Mouse (Mus musculus) liver, embryonic 16.5 days (tissue): ENCODE results near the gene Zfp704. TPM values are rescaled to one million over a fixed set of nuclear protein-coding genes. Genes with fewer than 3 reads are reported as not detected.

Source experiments
- ATAC-seq: fragments of 200-750 bp; cut with Nextera tagmentation; 2 replicates; pipeline ENCODE4 v1.8.0; 2017; ENCODE audit warnings: low read depth, mild to moderate bottlenecking, moderate number of reproducible peaks, moderate library complexity
- H3K27ac ChIP-seq: fragments of 300-500 bp; sonication (generic); 2 replicates; pipeline ENCODE4 v1.5.1; 2014; ENCODE audit warnings: mild to moderate bottlenecking, low read length
- H3K27me3 ChIP-seq: fragments of 300-500 bp; sonication (generic); 2 replicates; pipeline ENCODE4 v1.6.1; 2014; ENCODE audit warnings: low read depth, low read length, mixed read lengths; ENCODE audit not compliant: control insufficient read depth, insufficient read depth
- H3K36me3 ChIP-seq: fragments of 300-500 bp; sonication (generic); 2 replicates; pipeline ENCODE4 v1.6.1; 2014; ENCODE audit warnings: mild to moderate bottlenecking; ENCODE audit not compliant: control insufficient read depth, insufficient read depth
- H3K4me1 ChIP-seq: fragments of 300-500 bp; sonication (generic); 2 replicates; pipeline ENCODE4 v1.6.1; 2014; ENCODE audit warnings: low read depth, low read length, mixed read lengths; ENCODE audit not compliant: control insufficient read depth
- H3K4me2 ChIP-seq: fragments of 300-500 bp; sonication (generic); 2 replicates; pipeline ENCODE4 v1.6.1; 2014; ENCODE audit warnings: low read depth, low read length, mixed read lengths
- H3K4me3 ChIP-seq: fragments of 300-500 bp; sonication (generic); 2 replicates; pipeline ENCODE4 v1.5.1; 2014; ENCODE audit warnings: low read depth, mild to moderate bottlenecking, low read length
- H3K9ac ChIP-seq: fragments of 300-500 bp; sonication (generic); 2 replicates; pipeline ENCODE4 v1.6.1; 2014; ENCODE audit warnings: low read depth, low read length
- H3K9me3 ChIP-seq: fragments of 300-500 bp; sonication (generic); replicated peaks from 2 replicates; pipeline ENCODE4 v1.6.1; 2016; ENCODE audit warnings: low read length; ENCODE audit not compliant: control insufficient read depth
- WGBS: fragments of 180-500 bp; shearing (Covaris S2); extraction: QIAGEN DNeasy Blood & Tissue Kit; methylation state at CpG from one replicate; pipeline ENCODE4 v1.1.7; 2014; ENCODE audit not compliant: insufficient replicate concordance; 5-methylcytosine and 5-hydroxymethylcytosine counted together
- polyA plus RNA-seq: library from polyadenylated mRNA; unstranded; fragments of >200 nt; fragmentation: Nextera tagmentation; extraction: Ambion mirVana; gene quantifications from 2 replicates; pipeline ENCODE4 v1.2.1, GENCODE M21; 2015

Zfp704 gene
- polyA plus RNA-seq, 1 experiment from 2014 or later: 0.97 TPM

DNA sequence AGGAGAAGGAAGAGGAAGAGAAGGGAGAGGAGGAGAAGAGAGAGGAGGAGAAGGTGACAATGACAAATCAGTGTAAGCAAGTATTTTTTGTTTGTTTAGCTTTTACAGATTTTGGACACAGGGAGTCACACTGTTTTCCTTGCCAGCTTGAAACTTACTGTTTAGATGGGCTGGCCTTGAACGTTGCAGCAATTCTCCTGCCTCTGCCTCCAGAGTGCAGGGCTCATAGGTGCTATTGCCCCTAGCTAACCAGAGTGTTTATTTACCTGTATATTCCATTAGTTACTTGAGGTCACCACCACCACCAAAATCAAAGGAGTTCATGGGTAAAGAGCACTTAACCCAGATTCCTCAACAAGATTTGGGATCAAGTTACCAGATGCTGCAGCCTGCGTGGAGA, 132.5 kb downstream of the Zfp704 start:
- Histone ChIP-seq H3K9ac (no peak overlapping the region), H3K4me1 (no peaks in the 10 kb centered on the region), H3K4me3 (no peak overlapping the region), H3K27me3 (no peaks in the 10 kb centered on the region), H3K27ac (no peak overlapping the region), H3K36me3 (no peaks in the 10 kb centered on the region), H3K4me2 (no peak overlapping the region), H3K9me3 (no peaks in the 10 kb centered on the region)
- ATAC-seq: no peak
- WGBS: 65% methylated on average over 2 of the region's 2 CpGs

DNA sequence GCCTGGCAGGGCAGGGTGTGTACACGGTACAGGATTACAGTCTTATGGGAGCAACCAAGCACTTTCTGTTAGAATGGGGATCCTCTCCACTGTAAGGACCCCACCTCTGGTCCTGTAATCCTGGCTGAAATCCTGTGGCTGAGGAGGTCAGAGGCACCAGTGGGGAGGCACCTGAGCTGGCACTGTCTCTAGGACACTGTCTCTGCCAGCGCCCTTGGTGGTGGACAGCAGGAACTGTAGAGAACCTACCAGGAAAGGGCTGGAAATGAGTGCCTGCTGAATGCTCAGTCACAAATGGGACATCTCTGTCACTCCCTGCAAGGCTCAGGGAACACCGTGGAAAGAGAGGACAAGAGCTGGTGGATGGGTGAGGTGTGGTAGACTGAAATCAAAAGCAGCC, 133.5 kb downstream of the Zfp704 start:
- H3K9me3 ChIP-seq: no peaks in the 10 kb centered on the region
- WGBS: 75% methylated on average over 3 of the region's 3 CpGs

DNA sequence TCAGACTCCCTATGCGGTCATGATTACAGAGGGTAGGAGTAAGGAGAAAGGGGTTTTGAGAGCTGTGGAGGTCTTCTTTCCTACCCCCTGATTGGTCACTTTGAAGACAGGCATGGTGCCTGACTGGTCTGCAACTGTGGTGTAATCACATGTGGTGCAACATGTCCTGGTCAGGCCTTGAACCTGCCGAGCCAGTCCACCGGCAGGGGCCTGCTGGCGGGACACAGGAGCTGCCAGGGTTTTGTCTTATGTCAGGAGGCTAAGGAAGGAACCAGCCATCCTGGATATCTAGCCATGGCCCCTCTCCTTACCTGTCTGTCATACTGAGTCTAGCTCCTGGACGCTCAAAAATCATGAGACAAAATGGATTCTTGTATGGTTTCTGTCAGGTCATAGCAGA, 134.4 kb downstream of the Zfp704 start:
- Histone ChIP-seq H3K27ac (no peak overlapping the region), H3K27me3 (no peaks in the 10 kb centered on the region), H3K36me3 (no peaks in the 10 kb centered on the region; the same call in 1 of the 2 replicates), H3K9me3 (no peaks in the 10 kb centered on the region), H3K4me2 (no peak overlapping the region), H3K9ac (no peak overlapping the region), H3K4me1 (no peaks in the 10 kb centered on the region), H3K4me3 (no peak overlapping the region)
- ATAC-seq: no peak
- whole genome bisulfite sequencing: 73% methylated on average over 5 of the region's 5 CpGs

More for the DNA sequence above, 133.5 kb downstream of the Zfp704 start:
- no peak overlapping the region for H3K9ac ChIP-seq
- ATAC-seq: no peak
- no peak overlapping the region for H3K4me2 ChIP-seq
- no peaks in the 10 kb centered on the region for H3K36me3 ChIP-seq
- H3K27ac ChIP-seq: no peak overlapping the region
- H3K4me3 ChIP-seq: no peak overlapping the region
- H3K27me3 ChIP-seq: no peaks in the 10 kb centered on the region
- no peaks in the 10 kb centered on the region for H3K4me1 ChIP-seq

- Histone ChIP-seq H3K9ac (no peak overlapping the region), H3K4me2 (no peak overlapping the region), H3K27me3 (no peaks in the 10 kb centered on the region), H3K9me3 (no peaks in the 10 kb centered on the region), H3K36me3 (no peaks in the 10 kb centered on the region; the same call in 1 of the 2 replicates), H3K4me3 (no peak overlapping the region), H3K27ac (no peak overlapping the region), H3K4me1 (no peaks in the 10 kb centered on the region; the same call in 1 of the 2 replicates)
- WGBS: 75% methylated on average over 6 of the region's 6 CpGs
- no peak for ATAC-seq
Observed at GRCm38 (mm10) chr3:9474331-9474730, 135.6 kb downstream of the Zfp704 start.

DNA sequence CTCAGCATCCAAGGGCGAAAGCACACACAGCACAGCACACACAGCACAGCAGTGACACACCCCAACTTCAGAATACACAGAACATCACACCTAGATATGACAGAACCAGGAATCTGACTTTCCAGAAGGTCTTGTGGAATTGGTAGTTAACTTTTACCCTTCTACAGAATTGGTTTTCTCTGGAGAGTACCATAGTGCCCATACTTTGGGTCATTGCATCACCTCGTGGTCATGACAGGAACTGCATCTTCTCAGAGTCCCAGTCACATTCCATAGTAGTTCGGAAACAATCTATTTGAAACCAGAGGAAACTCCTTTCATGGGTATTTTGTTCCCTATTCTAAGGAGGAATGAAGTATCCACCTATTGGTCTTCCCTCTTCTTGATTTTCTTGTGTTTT, 143.6 kb downstream of the Zfp704 start:
- Histone ChIP-seq H3K36me3 (no peaks in the 10 kb centered on the region; the same call in 1 of the 2 replicates), H3K4me2 (no peak overlapping the region), H3K27ac (no peak overlapping the region), H3K9ac (no peak overlapping the region), H3K4me3 (no peak overlapping the region), H3K9me3 (no peaks in the 10 kb centered on the region), H3K4me1 (no peaks in the 10 kb centered on the region; the same call in 1 of the 2 replicates), H3K27me3 (no peaks in the 10 kb centered on the region)
- 40% methylated on average over 3 of the region's 3 CpGs for WGBS
- ATAC-seq: no peak

DNA sequence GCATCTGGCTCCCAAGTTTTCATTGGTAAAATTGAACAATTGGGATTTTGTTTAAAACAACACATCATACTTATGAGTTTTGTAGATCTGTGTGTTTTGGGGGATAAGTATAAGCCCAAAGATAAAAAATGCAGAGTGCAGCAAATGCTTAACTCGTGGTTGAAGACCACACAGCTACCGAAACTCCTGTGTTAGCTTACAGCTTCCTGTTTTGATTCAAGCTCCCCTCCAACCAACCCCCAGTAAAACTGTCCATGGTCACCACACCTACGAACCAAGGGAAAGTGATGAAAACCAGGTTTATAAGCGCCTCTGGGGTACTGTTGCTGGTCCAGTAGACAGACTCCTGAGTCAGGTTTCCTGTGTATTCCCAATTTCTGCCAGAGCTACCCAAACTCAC, 144.2 kb downstream of the Zfp704 start:
- no peaks in the 10 kb centered on the region; the same call in 1 of the 2 replicates for H3K4me1 ChIP-seq
- WGBS: 47% methylated on average over 4 of the region's 4 CpGs
- no peak for ATAC-seq
- H3K27me3 ChIP-seq: no peaks in the 10 kb centered on the region
- H3K4me2 ChIP-seq: no peak overlapping the region
- H3K9ac ChIP-seq: no peak overlapping the region
- H3K36me3 ChIP-seq: no peaks in the 10 kb centered on the region; the same call in 1 of the 2 replicates
- no peak overlapping the region for H3K4me3 ChIP-seq
- no peak overlapping the region for H3K27ac ChIP-seq
- no peaks in the 10 kb centered on the region for H3K9me3 ChIP-seq

- Histone ChIP-seq H3K9me3 (no peaks in the 10 kb centered on the region), H3K4me3 (no peak overlapping the region), H3K27ac (no peak overlapping the region), H3K4me2 (no peak overlapping the region), H3K36me3 (no peaks in the 10 kb centered on the region), H3K27me3 (no peaks in the 10 kb centered on the region), H3K4me1 (no peaks in the 10 kb centered on the region), H3K9ac (no peak overlapping the region)
- ATAC-seq: no peak
- 82% methylated on average over 5 of the region's 5 CpGs for WGBS
Observed at GRCm38 (mm10) chr3:9461660-9462059, 148.2 kb downstream of the Zfp704 start.

DNA sequence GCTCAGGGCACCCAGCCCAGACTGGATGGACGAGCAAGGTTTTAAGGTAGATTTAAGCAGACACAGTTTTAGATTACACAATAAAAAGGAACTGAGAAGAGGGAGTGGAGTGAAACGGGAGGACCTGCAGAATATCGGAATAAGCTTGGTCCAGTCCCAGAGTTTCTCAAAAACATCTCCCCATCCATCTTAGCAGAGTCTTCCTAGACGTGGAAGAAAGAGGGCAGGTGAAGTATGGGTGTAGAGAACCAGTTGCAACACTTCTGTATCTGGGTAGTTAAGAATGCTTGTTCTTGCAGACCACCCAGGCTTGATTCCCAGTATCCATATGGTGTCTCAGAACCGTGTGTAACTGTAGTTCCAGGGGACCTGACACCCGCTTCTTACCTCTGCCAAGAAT, 149.6 kb downstream of the Zfp704 start:
- no peak overlapping the region for H3K4me2 ChIP-seq
- WGBS: 60% methylated on average over 6 of the region's 6 CpGs
- H3K27me3 ChIP-seq: no peaks in the 10 kb centered on the region
- H3K4me3 ChIP-seq: no peak overlapping the region
- no peaks in the 10 kb centered on the region for H3K36me3 ChIP-seq
- H3K4me1 ChIP-seq: no peaks in the 10 kb centered on the region
- no peak overlapping the region for H3K9ac ChIP-seq
- no peaks in the 10 kb centered on the region for H3K9me3 ChIP-seq
- no peak for ATAC-seq
- H3K27ac ChIP-seq: no peak overlapping the region

GRCm38 (mm10) chr3:9456380-9456890, 153.4 kb downstream of the Zfp704 start:
- 59% methylated on average over 10 of the region's 10 CpGs for WGBS
- H3K27ac ChIP-seq: no peak overlapping the region
- H3K36me3 ChIP-seq: no peaks in the 10 kb centered on the region
- H3K9ac ChIP-seq: no peak overlapping the region
- H3K4me3 ChIP-seq: no peak overlapping the region
- H3K4me1 ChIP-seq: no peaks in the 10 kb centered on the region; the same call in 1 of the 2 replicates
- H3K4me2 ChIP-seq: no peak overlapping the region
- H3K9me3 ChIP-seq: no peaks in the 10 kb centered on the region
- no peaks in the 10 kb centered on the region for H3K27me3 ChIP-seq
- no peak for ATAC-seq
